Mouse (Mus musculus) bone marrow, adult 2 months (tissue): ENCODE measurements around the gene Arr3.

Experiments
- CTCF ChIP-seq: fragments of 200-500 bp; IDR thresholded peaks from 2 replicates; pipeline ENCODE4 v1.5.1; 2011; ENCODE audit warnings: low read length, control low read depth; ENCODE audit not compliant: control insufficient read depth, insufficient read depth
- POLR2A ChIP-seq: fragments of 200-500 bp; IDR thresholded peaks from 2 replicates; pipeline ENCODE4 v1.6.1; 2011; ENCODE audit warnings: low read depth, mild to moderate bottlenecking, control low read depth, low read length, borderline replicate concordance; ENCODE audit not compliant: control insufficient read depth

DNA sequence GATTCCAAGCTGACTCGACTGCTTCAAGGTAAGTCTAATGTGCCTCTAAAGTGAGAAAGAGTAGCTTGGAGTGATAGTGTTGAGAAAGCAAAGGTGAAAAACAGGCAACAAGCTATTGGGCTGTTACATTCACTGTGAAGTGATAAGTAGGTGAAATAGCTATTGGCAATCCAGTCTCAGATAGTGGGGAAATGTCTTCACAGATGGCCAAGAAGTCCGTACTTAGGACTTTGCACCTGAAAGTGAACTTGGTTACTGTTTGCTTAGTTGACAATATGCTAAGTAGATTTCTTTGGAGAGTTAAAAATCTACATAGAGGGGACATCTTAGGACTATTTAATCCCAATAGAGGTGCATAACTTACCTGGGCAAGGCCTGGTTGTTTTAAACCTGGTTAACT is 59.5 kb downstream of the Arr3 start:
- TF ChIP-seq CTCF (no peak), POLR2A (no peak)
